Mouse (Mus musculus) gastrocnemius, adult 8-10 months (tissue): ENCODE results near the gene Npas1. TPM values are rescaled to one million over a fixed set of nuclear protein-coding genes. Genes with fewer than 3 reads are reported as not detected.
A peak's percentile ranks its signal among the peaks of the same experiment; 100 is the strongest.

Source experiments
- DNase-seq, 2 experiments: peaks; one replicate each; pipeline ENCODE4 v3.0.0; 2022; ENCODE audit warnings: low spot score in 2 of 2
- total RNA-seq, 4 experiments: library from RNA; stranded (reverse); gene quantifications; 2 replicates each; pipeline ENCODE4 v1.2.4; 2022

Gene Npas1
- total RNA-seq: not detected

DNA sequence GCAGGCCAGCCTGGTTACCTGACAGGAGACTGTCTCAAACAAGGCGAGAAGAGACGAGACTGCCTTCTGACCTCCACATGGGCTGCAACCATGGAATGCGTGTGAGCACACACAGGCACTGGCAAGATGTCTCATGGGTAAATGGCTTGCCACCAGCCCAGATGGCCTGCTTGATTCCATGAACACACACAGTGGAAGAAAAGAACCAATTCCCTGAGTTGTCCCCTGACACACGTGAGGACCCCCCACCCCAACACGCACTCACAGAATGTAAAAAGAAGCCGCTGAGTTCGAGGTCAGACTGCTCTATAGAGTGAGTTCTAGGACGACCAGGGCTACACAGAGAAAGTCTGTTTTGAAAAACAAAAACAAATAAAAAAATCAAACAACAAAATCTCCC is at the start of gene Npas1:
Npas1 (minus strand) TSS at position 101 of the 400 bp plus-strand sequence.
- no peak for DNase-seq

- DNase-seq: no peak
These were observed 48.5 kb upstream of the Npas1 start for GRCm38 (mm10) chr7:16525995-16526394.

DNA sequence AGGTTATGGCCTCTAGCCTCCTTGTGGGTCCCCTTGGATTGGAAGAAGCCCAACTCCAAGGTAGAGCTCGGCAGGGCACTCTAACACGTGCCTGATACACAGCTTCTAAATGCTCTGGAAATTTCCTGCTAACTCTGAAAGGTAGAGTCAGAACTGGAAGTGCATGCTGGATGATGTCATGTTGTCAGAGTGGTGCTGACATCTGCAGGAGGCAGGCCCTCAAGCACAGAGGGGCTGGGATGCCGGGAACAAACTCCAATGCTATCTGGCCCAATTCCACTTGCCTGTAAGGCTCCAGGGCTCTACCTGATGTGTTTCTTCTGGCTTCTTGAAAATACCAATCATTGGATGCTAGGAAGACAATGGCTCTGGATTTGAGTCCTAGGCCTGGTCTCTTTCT is 47.9 kb upstream of the Npas1 start:
- no peak for DNase-seq

DNA sequence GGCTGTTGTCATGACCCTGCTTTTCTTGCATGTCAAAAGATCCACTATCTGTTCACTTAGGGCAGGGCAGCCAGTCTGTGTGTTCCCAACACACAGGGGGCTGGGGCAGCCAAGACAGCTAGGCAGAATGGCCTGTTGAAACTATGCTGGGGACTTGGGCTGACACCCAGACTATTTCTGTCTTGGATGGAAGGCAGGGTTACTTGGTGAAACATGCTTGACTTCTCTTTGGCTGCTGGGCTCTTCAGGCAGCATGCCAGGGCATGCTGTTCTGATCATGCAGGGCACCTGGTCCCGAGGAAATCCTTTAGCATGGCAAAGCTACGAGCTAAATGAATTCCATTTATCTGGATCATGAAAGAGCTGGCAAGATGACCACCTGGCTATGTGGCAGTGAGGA is 46.8 kb upstream of the Npas1 start:
- DNase-seq: peak; percentile 59 to 76

DNA sequence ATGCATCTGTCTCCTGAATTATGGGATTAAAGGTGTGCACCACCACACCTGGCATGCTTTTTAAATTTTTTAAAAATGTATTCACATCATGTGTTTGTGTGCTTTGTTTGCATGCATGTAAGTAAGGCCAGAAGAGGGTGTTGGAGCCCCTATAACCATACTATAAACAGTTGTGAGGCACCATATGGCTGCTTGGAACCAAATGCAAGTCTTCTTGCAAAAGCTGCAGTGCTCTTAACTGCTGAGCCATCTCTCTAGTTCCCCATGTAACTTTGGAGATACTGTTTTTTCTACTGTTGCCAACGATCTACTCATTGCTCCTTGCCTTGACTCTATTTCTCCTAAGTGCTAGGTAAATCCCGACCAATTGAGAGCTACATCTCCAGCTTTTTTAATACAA is 41.8 kb upstream of the Npas1 start:
- no peak for DNase-seq

- DNase-seq: no peak
These were observed 39.7 kb upstream of the Npas1 start for GRCm38 (mm10) chr7:16517198-16517597.

DNA sequence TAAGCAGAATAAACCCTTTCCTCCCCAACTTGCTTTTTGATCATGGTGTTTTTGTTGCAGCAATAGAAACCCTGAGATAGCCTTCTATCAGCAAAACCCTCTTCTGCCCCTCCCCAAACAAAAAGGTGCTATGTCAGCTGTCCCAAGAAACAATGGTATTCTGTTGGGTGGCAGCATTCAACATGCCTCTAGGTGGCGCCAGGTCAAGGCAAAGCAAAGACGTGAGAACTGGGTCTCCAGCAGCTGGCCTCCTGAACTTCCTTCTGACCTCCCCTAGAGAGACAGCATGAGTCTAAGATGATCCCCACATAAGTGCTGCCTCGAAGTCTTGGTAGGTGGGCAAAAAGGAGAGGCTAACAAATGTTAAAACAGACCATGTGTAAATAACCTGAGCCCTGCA is 29.8 kb upstream of the Npas1 start:
- DNase-seq: peak; percentile 31 to 52

DNA sequence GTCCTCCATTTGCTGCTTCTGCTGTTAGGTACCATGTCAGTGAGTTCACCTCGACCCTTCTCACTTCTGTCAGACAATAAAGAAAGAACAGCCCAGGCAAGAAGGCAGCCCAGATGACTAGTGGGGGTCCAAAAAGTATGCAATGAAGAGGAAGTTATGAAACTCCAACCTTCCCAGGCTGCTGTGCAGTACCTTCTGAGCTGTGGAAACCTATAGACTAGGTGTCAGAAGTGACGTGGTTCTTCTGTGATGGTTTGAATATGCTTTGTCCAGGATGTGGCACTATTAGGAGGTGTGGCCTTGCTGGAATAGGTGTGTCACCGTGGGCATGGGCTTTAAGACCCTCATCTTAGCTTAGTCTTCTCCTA is 27.7 kb upstream of the Npas1 start:
- DNase-seq: no peak

- no peak for DNase-seq
These were observed 27.2 kb upstream of the Npas1 start for GRCm38 (mm10) chr7:16504573-16505225.

GRCm38 (mm10) chr7:16501571-16501970 is 24.0 kb upstream of the Npas1 start:
- no peak for DNase-seq

GRCm38 (mm10) chr7:16499671-16500104 is 22.2 kb upstream of the Npas1 start:
- no peak for DNase-seq

DNA sequence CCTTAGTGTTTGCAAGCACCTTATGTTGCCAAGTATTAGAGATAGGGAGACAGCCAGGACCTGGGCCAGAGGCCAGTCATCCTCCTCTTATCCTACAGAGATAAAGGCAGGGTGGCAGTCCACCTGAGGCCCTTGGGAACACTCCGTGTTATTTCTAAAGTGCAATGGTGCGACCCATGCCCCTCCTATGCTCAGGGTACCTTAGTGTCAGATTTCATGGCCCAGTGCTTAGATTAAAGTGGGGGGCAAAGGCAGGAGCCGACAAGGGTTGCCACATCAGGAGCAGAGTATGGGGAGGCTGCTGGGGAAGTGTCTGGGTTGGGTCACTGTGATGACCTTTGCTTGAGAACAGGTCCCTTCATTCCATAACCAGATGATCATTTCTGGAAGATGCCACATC is 18.7 kb upstream of the Npas1 start:
- no peak for DNase-seq

- DNase-seq: no peak
These were observed 15.8 kb upstream of the Npas1 start for GRCm38 (mm10) chr7:16493361-16493760.

DNA sequence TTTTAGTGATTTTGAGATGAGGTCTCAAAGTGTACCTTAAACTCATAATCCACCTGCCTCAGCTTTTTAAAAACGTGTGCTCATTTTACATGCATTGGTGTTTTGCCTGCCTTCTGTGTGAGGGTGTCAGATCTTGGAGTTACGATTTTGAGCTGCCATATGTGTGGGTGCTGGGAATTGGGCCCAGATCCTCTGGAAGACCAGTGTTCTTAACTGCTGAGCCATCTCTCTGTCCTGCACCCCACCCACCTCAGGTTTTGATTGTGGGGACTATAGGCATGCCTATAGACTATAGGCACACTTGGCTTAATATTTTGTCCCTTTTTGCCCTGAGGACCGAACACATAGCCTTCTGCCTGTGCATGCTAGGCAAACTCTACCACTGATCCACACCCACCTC is 14.7 kb upstream of the Npas1 start:
- no peak for DNase-seq

GRCm38 (mm10) chr7:16491759-16492158 is 14.2 kb upstream of the Npas1 start:
- DNase-seq: peak; percentile 11 to 30

GRCm38 (mm10) chr7:16489948-16490347 is 12.4 kb upstream of the Npas1 start:
- DNase-seq: no peak

- no peak for DNase-seq
These were observed 11.3 kb upstream of the Npas1 start for GRCm38 (mm10) chr7:16488816-16489215.

GRCm38 (mm10) chr7:16476600-16476989 is 933 bp downstream of the Npas1 start:
- no peak for DNase-seq

DNA sequence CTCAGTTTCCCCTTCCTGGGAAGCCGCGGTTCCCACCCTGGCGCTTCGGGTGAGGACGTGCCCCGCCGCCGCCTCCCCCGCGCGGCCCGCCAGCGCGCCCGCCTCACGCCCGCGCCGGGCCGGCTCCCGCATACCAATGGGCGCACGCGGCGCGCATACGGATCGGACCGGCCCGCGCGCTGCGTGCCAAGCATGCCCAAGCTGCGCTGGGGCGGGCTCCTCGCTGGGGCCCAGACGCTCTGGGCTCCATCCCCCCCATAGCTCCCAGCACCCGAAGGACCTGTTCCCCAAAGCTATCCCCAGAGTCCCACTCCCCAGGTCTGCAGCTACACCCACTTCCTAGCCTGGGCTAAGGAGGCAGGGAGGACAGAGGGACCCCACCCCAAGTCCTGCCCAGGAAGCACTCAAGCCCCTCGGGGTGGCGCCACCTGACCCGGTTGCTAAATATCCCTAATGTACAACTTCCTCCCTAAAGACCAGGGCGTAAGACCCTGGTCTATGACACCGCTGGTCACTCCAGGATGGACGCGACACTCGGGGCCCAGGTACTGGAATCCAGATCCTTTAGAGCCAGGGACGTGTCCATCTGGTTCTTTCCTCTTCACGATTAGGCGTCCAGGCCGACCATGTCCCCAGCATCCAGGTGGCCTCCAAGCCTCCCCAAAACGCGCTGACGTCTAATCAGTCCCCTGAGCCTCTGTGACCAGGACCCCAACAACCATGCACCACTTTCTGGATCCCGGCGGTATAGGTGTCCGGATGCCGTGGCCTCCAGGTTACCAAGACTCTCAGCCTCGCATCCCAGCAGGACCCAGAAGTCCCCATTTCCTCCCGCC is 1.5 kb downstream of the Npas1 start:
- DNase-seq: no peak

- DNase-seq: no peak
These were observed 2.2 kb downstream of the Npas1 start for GRCm38 (mm10) chr7:16475321-16475720.

GRCm38 (mm10) chr7:16474445-16474844 is 3.1 kb downstream of the Npas1 start:
- no peak for DNase-seq

DNA sequence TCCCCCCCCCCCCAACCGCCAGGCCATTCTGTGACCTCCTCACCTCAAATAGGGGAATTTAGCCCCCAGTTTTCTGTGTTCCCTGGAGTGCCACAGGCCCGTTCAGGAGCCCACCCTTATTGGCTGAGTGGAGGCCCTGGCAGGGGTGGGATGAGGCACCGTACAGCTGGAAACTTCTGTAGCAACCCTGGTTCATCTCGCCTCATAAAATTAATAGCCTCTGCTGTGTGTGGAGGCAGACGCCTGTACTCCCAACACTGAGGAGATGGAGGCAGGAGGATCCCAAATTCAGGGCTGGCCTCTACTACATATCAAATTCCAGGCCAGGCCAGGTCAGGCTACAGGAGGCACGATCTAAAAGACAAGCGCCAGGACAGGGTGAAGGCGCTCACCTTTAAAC is 3.7 kb downstream of the Npas1 start:
- DNase-seq: no peak

DNA sequence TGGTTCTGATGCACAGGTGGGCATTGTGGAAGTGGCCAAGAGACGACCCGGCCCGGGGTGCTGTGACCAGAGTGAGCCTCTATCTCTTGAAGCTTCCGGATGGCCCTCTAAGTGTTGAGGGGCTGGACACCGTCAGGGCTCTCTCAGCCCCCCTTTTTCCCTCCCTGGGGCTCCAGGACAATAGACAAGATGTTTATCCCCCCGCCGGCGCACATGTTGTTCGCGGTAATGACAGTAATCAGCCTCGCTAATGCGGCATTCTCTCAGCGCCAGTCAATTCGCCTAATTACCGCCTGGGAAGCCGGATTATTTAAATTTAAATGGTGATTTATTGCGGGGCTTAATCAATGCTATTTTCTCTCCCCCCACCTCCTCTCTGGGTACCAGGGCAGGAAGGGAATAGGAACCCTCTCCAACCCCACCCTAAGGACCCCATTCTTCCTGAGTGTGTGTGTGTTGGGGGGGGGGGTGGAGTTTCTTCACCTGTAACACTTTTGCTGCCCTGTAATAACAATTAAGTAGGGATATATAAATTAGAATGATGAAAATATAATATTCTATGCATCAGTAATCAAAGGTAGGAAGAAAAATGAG is 5.3 kb downstream of the Npas1 start:
- no peak for DNase-seq
